Mouse (Mus musculus): Measurements from ENCODE around the gene Olfr693.
"Not testable (repeated sequence)": the region's sequence is repeated elsewhere in the genome, so short reads cannot be mapped to it uniquely, and the experiment has no call there.

Olfr693 gene

DNA sequence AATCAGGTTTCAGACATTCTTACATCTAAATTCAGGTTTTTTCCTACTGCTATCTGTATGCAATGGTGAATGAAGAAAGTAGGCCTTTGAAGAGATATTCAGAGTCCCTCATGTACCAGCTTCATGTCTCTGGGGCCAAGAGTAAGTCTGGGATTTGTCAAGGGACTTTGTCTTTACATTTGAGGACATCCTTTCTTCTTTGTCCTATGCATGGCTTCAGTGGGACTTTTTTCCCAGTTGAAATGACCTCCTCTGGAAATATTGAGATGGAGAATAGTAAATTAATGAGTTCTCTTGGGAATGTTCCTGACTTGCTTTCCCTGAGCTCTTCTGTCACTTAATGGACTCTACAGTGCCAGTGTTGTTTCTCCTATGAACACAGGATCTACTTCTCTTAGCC, at the start of gene Olfr693:
TSS of gene Olfr693 (minus strand) at position 101 of the 400 bp plus-strand sequence.
- DNase-seq (ENCODE audit: low read depth), result no peak

DNA sequence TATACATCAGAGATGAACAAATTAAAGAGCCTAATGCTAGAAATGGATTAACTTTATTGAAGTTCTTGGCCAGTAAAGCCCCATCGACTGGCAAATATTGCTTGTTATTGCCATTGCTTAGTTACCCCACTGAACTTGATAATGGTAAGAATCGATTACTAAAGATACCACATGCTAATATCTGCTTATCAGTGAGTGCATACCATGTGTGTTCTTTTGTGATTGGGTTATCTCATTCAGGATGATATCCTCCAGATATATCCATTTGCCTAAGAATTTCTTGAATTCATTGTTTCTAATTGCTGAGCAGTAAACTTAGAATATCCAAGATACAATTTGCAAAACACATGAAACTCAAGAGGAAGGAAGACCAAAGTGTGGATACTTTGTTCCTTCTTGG, 45.3 kb upstream of the Olfr693 start:
- not testable (repeated sequence) for DNase-seq (ENCODE audit: low read depth)

DNA sequence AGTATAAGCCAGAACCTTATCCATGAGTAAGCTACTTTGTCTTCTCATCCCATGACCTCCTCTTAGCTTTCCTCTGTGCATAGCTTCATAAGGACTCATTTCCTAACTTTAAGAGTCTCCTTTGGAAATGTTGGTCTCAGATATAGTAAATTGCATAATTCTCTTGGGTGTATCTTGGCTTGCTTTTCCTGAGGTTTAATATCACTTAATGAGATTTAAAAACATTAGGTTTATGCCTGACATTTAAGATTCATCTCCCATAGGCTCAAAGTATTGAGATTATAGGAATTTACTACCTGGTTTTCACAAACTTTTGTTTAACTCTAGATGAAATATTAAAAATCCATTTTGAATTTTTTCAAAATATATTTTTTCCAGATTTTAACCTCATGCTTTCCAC, 35.9 kb upstream of the Olfr693 start, which contains the start of gene Olfr695:
TSS of gene Olfr695 (minus strand) at position 101 of the 400 bp plus-strand sequence.
- no peak for DNase-seq (ENCODE audit: low read depth)

DNA sequence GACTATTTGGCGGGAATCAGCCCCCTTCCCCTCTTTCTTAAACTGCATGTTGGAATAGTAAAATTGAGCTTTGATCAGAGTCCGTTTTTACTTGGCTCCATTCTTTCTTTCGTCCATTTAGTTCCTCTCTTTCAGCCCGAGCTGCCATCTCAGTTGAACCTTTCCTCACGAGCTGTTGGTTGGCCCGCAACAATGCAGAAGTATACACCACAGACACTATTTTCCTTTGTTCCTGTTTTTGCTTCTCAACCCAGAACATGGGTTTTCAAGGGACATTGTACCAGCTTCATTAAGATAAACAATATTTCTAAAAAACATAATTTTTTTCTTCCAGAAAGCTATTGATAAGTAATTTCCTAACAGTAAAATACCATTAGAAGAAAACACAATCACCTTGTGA, 31.1 kb upstream of the Olfr693 start:
- no peak for DNase-seq (ENCODE audit: low read depth)

DNA sequence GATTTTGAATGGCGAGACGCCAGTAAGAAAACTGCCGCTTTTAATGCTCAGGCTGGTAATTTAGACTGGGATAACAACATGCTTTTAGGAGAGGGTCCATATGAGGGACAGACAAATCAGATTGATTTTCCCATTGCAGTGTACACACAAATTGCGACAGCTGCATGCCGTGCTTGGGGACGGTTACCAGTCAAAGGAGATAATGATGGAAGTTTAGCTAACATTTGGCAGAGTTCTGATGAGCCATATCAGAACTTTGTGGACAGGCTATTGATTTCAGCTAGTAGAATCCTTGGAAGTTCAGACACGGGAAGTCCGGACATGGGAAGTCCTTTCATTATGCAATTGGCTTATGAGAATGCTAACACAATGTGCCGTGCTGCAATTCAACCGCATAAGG, 27.3 kb upstream of the Olfr693 start:
- DNase-seq (ENCODE audit: low read depth), result not testable (repeated sequence)

DNA sequence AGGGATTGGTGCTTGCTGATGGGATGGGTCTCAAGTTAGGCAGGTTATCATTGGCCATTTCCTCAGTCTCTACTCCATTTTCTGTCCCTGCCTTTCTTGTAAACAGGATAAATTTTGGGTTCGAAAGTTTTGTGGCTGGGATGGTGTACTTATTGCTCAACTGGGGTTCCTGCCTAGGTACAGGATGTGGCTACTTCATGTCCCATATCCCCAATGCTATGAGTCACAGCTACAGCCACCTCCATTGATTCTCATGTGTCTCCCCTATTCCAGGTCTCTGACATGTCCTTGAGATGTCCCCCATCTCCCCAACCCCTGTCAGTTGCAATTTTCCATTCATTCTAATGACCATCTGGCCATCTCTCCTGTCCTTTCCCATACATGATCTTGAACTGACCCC, 16.5 kb upstream of the Olfr693 start:
- peak; percentile 35 for DNase-seq (ENCODE audit: low read depth)

DNA sequence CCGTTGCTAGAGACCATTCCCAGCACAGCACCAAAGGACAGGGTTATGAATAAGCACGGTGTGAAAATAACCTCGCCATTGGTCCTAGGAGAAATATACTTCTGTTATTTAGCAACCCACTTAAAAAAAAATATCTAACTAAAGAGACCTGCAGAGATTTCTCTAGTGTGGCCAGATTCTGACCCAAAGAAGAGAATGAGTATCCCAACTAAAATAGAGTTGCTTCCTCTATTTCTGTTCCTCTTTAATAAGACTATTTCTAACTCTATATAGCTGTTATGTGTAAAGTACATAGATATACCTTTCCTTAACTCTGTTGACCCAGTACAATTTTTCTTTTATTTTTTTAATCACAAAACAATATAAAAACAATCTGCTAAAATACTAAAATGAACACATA, 12.6 kb upstream of the Olfr693 start:
- no peak for DNase-seq (ENCODE audit: low read depth)

DNA sequence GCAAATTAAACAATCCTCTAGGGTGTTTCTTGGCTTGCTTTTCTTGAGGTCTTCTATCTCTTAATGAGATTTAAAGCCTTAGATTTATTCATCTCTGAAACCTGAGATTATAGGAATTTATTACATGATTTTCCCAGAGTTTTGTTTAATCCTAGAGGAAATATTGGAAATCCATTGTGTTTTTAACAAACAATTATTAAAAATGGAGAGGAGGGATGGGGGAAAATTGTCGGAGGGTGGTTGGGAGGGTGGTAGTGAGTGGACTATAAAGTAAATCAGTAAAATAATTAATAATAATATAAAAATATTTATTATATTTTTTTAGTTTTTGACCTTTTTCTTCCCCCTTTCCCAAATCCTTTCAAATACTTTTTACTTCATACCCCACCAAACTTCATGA, 11.3 kb upstream of the Olfr693 start, which contains the start of gene Olfr694:
TSS of gene Olfr694 (minus strand) at position 101 of the 400 bp plus-strand sequence.
- DNase-seq (ENCODE audit: low read depth), result no peak

DNA sequence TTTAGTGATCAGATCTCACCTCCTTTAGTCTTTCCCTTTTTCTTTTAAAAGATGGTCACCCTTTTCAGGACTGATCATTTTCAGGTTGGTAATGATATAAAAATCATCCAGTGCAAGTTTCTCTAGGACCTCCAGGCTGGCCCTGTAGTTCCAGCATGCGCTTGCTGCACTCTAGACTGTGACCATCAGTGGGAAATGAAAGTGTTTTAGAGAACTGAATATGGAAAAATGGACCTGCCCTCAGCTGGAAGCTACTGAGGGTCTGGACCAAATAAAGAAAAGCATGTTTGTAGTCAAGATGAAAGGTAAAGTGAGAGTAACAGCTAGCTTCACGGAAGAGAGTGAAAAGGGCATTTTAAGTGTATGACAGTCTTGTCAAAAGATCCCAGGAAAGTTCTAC, 5.0 kb upstream of the Olfr693 start:
- no peak for DNase-seq (ENCODE audit: low read depth)

DNA sequence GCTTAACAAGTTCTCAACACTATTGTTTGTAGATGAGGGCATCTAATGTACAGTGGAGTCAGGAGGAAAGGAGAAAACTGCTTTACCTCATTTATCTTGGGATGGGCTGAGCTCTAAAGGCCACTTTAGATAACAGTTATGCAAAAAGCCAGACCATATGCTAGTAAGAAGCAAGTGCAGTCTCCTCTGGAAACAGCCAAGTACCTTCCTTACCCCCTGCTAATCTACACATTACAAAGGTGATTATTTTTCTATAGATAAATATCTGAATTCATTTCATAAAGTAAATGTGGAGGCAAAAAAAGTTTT, 28.1 kb downstream of the Olfr693 start:
- no peak for DNase-seq (ENCODE audit: low read depth)

DNA sequence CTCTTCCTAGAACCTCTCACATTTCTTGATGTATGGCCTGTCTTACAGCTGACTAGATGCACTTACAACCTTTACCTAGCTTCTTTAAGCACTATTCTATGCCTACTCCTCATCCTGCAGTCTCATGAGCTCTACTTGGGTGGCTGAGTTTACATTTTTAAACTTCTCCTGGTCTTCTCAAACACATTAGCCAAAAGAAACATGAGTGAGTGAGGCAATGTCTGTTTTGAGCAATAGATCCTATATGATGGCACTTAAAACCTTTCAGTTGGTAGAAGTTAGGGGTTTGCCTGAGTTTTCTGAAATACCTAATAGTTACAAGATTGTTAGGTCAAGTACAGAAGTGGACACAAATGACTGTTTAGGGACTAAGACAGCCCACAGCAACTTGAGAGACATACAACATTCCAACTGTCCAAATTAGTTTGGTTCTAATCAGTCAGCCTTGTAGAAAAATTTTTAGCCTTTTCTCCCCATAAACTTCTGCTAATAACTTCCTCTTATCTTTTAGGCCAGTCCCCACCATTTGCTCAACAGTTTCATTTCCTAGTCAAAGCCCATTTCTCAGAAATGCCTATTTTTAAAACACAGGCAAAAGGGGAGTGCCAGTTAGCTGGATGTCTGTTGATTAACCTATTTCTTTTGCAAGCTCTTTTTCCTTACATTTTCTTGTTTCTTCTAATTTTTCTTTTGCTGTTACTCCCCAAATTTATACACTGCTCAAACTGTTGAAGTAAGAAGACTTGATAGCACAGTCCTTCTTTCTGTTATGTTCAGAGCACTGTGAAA, 28.6 kb downstream of the Olfr693 start:
- peak; percentile 35 for DNase-seq (ENCODE audit: low read depth)

DNA sequence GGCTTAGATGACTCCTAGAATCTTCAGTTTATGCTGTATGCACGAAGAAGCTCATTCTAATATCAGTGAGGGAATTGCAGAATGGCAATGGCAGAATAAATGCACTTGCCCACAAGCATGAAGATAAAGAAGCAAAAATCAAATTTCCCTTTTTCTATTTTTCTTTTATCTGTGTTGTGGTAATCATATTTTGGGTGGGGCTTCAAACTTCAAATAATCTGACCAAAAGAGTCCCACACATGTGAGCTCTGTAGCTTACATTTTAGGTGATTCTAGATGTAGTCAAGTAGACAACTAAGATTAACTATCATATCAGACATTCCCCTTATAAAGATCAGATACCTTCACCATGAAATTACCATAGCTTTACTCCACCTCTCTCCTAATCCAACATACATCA, 30.6 kb downstream of the Olfr693 start:
- no peak for DNase-seq (ENCODE audit: low read depth)

DNA sequence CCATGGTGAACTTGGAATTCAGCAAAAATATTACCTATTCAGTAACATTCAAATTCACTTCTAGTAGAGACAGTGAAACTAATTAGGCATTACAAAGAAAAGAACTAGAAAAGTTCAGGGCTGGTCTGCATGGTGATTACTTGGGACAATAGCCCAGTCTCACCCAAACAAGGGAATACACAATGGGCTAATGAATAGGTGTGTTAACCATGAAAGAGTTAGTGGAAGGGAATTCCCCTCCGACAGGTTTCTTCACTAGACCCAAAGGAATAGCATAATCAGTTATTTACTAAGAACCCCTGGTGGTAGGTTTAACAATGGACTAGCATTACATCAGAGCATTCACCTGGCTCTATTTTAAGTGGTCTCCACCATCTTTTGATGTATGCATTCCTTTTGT, 35.1 kb downstream of the Olfr693 start:
- no peak for DNase-seq (ENCODE audit: low read depth)

DNA sequence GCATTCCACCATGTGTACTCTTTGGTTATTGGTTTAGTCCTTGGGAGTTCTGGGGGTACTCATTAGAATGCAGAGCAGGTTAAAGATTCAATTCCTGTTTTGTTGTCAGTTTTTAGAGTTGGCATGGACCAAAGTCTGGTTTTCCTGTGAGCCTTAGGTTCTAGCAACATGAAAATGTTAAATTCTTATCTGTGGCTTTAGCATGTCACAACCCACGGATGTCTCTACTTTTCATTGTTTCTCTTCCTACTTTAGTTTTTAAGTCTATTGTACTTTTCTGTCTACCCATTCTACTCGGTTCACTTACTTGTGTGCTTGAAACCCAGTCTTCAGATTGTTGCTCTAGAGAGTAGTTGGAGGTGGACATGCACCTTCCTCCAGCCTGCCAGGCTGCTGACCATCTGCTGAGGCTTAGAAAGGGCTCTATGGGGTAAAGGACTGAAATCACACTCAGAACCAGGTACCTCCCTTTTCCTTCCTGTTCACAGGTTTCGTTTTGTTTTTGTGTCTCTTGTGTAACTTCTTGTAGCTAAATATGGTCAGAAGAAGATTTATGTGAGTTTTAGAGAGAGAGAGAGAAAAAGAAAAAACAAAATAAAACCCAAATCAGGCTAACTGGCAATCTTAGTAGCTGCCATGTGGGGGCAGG, 36.0 kb downstream of the Olfr693 start:
- peak; percentile 15 for DNase-seq (ENCODE audit: low read depth)

DNA sequence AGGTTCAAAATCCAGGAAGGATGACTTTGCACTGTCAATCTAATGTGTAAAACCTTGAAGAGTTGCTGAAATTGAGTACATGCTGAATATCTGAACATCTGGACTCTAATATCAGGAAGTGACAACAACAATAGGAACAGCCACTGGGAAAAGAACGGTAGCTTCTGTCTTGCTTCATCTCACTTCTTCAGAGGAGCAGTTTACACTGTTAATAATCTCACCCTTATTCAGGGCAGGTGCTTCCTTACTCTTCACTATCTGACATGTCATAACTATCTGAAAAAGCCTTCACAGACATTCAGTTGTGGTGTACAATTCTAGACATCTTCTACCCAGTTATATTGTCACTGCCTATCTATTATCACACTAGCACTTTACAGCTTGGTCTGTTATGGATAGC, 39.5 kb downstream of the Olfr693 start:
- peak; percentile 10 for DNase-seq (ENCODE audit: low read depth)

DNA sequence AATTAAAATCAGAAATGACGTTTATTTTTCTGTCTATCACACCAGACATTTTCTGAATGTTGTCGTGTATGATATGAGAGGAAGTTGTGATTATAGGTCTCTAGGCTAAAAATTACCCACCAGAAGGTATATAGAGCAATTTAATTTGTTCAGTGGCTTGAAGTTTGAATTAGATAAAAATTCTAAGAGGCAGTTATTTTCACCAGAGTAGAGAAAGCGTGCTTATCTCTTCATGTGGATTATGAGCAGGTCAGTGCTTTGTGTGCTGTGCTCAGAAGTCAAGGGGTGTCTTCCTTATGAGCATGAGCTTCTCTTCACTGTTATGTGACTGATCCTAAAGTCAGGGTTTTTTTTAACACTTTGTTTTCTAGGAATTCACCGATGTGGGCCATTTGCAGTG, 44.8 kb downstream of the Olfr693 start:
- no peak for DNase-seq (ENCODE audit: low read depth)
